Mouse (Mus musculus) heart, adult 11 months (tissue): Measurements from ENCODE around the gene Dyrk1b.

Experiments
- DNase-seq: peaks from one replicate; pipeline ENCODE4 v3.0.0; 2022

The Dyrk1b gene

DNA sequence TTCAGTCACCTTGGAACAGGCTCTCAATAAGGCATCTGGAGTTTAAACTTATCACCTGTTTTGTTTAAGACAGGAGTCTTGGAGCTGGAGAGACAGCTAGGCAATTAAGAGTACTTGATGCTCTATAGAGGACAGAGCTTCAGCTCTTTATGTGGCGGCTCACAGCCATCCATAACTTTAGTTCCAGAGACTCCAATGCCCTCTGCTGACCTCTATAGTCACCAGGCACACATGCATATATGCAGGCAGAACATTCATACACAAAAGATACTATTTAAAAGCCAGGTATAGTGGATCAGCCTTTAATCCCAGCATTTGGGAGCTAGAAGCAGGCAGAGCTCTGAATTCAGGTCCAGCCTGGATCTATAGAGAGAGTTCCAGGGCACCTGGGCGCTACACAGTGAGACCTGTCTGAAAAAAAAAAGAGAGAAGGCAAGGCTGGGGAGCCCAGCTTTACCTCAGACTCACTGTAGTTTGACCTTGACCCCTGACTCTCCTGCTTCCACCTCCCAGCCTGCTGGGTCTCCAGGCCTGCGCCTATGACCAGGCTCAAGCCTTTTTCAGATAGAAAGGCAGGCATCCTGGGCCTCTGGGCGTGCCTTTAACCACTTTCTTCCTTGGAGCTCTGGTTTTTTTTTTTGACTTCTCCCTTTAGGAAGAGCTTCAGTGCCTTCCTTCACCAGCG is 16.3 kb downstream of the Dyrk1b start:
- peak; percentile 75 for DNase-seq

- peak; percentile 94 for DNase-seq
Measured at GRCm38 (mm10) chr7:28196528-28196927, 17.3 kb downstream of the Dyrk1b start.

DNA sequence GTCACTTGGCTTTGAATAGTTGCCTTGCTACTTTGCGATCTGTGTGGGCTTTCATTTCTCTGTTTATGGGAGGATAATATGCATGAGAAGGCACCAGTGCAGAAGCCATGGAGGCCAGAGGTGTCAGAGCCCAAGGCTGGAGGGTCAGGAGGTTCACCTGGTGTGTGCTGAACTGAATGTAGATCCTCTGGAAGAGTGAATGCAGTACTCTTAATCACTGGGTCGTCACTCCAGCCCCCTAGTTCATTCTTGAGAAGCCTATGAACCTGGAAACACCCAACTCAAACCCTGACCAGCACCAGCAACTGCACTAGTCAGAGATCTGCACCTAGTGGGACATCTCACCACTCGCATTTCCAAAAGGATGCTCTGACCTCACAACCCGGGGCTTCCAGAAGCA is 19.8 kb downstream of the Dyrk1b start:
- DNase-seq: peak; percentile 74

DNA sequence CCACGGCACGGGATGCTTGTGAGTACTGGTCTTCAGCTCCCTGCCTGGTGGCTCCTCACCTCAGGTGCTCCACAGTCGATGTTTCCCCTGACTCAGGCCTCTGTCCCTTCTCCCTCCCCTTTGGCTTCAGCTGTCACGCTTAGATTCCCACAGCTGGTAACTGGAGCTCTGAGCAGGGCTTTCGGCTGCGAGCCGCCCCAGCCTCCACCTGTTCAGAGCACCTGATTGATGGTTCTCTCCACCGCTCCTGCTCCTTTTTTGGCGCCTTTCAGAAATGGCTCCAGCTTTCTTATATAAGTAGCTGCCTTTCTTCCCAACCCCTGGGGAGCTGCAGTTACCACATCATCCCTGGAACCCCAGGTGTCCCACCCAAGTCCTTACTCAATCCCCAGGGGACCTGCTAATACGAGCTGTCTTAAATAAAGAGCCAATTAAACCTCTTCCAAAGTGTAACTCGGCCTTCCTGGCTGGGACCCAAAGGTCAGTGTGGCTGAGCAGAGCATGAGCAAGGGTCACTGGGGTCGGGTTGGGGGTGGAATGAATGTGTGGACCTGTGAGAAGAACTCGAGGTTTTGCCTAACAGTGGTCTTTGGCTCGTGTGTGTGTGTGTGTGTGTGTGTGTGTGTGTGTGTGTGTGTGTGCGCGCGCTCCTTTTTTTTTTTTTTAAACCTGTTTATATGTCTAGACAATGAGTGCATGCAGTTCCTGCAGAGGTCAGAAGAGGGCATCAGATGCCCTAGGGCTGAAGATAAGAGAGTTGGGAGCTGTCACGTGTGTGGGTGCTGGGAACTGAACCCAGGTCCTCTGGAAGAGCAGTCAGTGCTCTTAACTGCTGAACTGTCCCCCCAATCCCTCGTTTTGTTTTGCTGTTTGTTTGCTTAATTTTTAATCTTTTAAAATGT is 24.2 kb downstream of the Dyrk1b start:
- DNase-seq: peak; percentile 84

DNA sequence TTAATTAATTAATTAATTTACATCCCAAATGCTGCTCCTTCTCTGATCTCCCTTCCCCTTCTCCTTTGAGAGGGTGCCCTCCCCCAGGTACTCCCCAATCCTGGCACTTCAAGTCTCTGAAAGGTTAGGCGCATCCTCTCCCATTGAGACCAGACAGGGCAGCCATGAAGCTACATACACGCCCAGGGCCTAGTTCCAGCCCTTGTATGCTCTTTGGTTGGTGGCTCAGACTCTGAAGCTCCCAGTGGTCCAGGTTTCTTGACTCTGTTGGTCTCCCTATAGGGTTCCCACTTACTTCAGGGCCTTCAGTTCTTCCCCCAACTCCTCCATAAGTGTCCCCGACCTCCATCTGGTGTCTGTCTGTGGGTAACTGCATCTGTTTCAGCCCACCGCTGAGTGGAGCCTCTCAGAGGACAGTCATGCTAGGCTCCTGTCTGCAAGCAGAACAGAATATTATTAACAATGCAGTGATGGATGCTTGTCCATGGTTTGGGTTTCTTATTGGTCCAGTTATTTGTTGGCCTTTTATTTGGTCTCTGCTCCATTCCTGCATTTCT is 26.9 kb downstream of the Dyrk1b start:
- DNase-seq: no peak

DNA sequence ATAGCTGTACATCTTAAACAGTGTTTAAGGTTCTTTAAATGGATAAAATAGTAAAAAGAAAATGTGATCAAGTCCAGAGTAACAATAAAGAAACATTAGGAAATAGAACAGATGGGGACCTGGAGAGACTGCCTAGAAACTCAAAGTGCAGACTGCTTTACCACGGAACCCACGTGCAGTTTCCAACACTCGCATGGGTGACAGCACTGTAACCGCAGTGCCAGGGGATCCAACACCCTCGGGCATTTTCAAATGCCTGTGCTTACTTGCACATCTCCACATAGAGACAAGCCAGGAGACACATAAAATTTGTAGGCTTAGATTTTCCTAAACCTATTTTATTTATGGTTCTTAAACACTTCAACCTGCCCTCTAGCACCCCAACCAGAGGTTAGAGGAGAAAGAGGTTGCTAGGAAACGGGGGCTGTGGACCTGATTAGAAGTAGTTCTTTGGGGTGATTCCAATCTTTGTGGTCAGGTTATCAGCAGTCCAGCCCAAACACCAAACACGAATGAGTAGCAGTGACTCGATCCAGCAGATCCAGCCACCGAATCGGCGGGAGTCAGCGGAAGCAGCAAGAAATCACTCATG is 29.2 kb downstream of the Dyrk1b start:
- DNase-seq: no peak

- peak; percentile 97 for DNase-seq
Measured at GRCm38 (mm10) chr7:28208988-28209508, 29.8 kb downstream of the Dyrk1b start.

DNA sequence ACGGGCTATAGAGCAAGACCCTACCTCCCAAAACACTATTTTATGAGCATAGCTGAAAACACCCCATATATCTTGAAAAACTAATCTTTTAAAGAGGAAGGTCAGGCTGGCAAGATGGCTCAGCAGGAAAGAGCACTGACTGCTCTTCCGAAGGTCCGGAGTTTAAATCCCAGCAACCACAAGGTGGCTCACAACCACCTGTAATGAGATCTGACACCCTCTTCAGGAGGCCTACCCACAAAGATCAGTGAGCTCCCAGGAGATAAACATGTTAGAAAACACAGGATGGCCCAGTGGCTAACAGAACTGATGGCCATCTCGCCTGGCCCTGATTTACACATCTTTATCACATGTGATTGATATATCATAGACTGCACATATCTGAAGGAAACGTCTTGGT is 31.5 kb downstream of the Dyrk1b start:
- DNase-seq: no peak

DNA sequence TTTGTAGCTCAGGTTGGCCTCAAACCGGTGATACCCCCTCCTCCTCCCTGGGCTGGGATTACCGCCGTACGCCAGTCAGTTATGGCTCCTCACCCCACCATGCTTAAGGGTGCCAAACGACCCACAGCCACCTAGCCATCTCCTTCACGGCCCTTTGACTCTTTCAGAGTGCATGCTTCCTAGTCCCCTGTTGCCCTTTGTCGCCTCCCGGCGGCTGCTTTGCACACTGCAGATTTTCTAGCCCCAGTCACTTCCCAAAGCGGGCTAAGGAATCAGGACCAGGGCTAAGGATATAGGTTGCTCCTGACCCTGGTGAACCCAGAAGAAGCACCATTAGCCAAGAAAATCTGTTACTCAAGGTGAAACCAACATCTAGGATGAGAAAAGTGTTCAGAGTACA is 34.9 kb downstream of the Dyrk1b start:
- DNase-seq: peak; percentile 90

DNA sequence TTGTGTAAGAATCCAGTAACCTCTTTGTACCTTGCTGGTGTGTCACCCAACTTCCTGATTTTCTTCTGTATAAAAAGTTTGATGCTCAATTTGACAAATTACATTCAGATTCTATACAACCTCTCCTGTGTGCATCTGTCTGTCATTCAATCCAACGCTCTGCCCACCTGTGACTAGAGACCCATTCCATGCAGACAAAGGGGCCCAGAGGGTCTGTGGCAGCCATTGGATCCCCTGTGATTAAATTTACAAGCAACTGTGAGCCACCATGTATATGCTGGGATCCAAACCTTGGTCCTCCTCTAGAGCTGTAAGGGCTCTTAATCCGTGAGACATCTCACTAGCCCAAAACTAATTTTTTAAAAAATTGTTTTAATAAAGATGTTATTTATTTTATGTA is 36.7 kb downstream of the Dyrk1b start:
- DNase-seq: peak; percentile 15

- peak; percentile 83 for DNase-seq
Measured at GRCm38 (mm10) chr7:28217811-28218210, 38.5 kb downstream of the Dyrk1b start.

- DNase-seq: peak; percentile 74
Measured at GRCm38 (mm10) chr7:28218951-28219740, 39.9 kb downstream of the Dyrk1b start.

- DNase-seq: peak; percentile 54
Measured at GRCm38 (mm10) chr7:28226836-28227235, 47.6 kb downstream of the Dyrk1b start.

- peak; percentile 71 for DNase-seq
Measured at GRCm38 (mm10) chr7:28227421-28227820, 48.2 kb downstream of the Dyrk1b start.
